Mouse (Mus musculus) kidney, embryonic 15.5 days (tissue): ENCODE data around the gene Elavl1. TPM values are rescaled to one million over a fixed set of nuclear protein-coding genes. Genes with fewer than 3 reads are reported as not detected.
"Not testable (repeated sequence)": the region's sequence is repeated elsewhere in the genome, so short reads cannot be mapped to it uniquely, and the experiment has no call there.

Source experiments
- ATAC-seq: fragments of 200-750 bp; cut with Nextera tagmentation; replicated peaks from 2 replicates; pipeline ENCODE4 v1.8.0; 2017; ENCODE audit warnings: moderate TSS enrichment; ENCODE audit not compliant: low FRiP score
- H3K27ac ChIP-seq: fragments of 300-500 bp; sonication (generic); 2 replicates; pipeline ENCODE4 v1.5.1; 2015; ENCODE audit warnings: mild to moderate bottlenecking, inconsistent platforms
- H3K27me3 ChIP-seq: fragments of 300-500 bp; sonication (generic); 2 replicates; pipeline ENCODE4 v1.6.1; 2015; ENCODE audit warnings: inconsistent platforms
- H3K36me3 ChIP-seq: fragments of 300-500 bp; sonication (generic); 2 replicates; pipeline ENCODE4 v1.6.1; 2015; ENCODE audit warnings: inconsistent platforms
- H3K4me1 ChIP-seq: fragments of 300-500 bp; sonication (generic); 2 replicates; pipeline ENCODE4 v1.6.1; 2015; ENCODE audit warnings: inconsistent platforms
- H3K4me2 ChIP-seq: fragments of 300-500 bp; sonication (generic); 2 replicates; pipeline ENCODE4 v1.6.1; 2015; ENCODE audit warnings: moderate library complexity, mild to moderate bottlenecking, inconsistent platforms
- H3K4me3 ChIP-seq: fragments of 300-500 bp; sonication (generic); replicated peaks from 2 replicates; pipeline ENCODE4 v1.5.1; 2015; ENCODE audit warnings: mild to moderate bottlenecking, inconsistent platforms
- H3K9ac ChIP-seq: fragments of 300-500 bp; sonication (generic); 2 replicates; pipeline ENCODE4 v1.6.1; 2015; ENCODE audit warnings: mild to moderate bottlenecking, inconsistent platforms
- H3K9me3 ChIP-seq: fragments of 300-500 bp; sonication (generic); replicated peaks from 2 replicates; pipeline ENCODE4 v1.6.1; 2016; ENCODE audit warnings: inconsistent platforms
- WGBS: fragments of 180-500 bp; shearing (Covaris S2); methylation state at CpG from one replicate; pipeline ENCODE4 v1.1.7; 2015; ENCODE audit warnings: mixed read lengths; 5-methylcytosine and 5-hydroxymethylcytosine counted together
- polyA plus RNA-seq: library from polyadenylated mRNA; unstranded; fragments of >200 nt; fragmentation: Nextera tagmentation; extraction: Ambion mirVana; gene quantifications from 2 replicates; pipeline ENCODE4 v1.2.1, GENCODE M21; 2015

Elavl1 gene
- 257 and 267 TPM in 2 replicates for polyA plus RNA-seq

DNA sequence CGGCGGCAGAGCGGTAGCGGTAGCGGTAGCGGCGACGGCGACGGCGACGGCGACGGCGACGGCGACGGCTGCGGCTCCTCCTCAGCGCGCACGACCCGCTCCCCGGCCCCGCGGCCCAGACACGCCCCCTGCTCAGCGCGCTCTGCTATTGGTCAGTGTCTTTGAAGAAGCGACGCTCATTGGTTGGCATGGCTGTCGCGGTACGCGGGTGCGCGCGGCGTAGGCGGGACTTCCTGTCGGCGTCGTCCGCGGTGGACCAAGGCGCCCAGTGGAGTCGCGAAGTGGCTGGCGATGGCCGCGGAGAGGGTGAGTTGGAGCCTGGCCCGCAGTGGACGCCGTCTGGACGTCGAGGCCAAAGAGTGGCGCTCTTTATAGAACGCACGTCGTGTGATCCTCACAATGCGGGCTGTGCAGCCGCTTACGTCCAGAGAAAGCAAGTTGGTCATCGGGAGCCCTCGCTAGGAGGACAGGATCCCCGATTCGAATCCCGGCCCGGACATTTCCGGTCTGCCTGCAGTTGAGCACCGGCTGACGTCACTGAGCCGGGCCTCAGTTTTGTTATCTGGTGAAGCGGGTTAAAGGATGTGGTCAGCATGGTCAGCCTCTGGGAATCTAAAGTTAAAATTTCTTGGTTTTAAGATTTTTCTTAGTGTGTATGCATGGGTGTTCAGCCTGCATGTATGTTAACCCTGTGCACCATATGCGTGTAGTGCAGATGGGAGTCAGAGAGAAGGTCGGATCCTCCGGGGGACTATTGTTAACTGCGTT, at the start of gene Elavl1, which contains the start of gene Ccl25:
Gene Elavl1, minus strand, starts transcription at position 431 of the 768 bp plus-strand sequence.
Gene Ccl25, plus strand, starts transcription at position 228 of the 768 bp plus-strand sequence.
- Histone ChIP-seq H3K9ac (peak within 1 kb of the TSS; percentile 98), H3K27me3 (no peaks in the 10 kb centered on the region), H3K4me3 (peak within 1 kb of the TSS; percentile 91), H3K27ac (peak within 1 kb of the TSS; percentile 93), H3K9me3 (no peaks in the 10 kb centered on the region), H3K4me1 (peaks cover 39% of the 10 kb centered on the region), H3K36me3 (peaks cover 60% of the 10 kb centered on the region), H3K4me2 (peak within 1 kb of the TSS; percentile 78)
- peak; percentile 98 for ATAC-seq
- WGBS = under 1% methylated on average over 78 of the region's 78 CpGs

DNA sequence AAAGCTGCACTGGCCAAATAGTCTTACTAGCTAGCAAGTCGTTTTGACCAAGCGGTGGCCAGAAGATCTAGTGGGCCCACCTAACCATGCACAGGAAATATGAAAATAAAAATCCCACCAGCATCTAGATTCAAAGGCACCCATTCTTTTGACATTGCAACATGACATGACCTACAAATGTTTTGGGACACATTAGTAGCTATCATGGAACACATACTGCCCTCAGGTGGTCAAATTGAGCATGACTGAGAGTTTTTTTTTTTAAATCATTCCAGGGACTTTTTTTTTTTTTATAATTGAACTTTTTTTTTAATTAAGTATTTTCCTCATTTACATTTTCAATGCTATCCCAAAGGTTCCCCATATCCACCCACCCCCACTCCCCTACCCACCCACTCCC, 47.4 kb upstream of the Elavl1 start:
- Histone ChIP-seq H3K4me2 (no peak overlapping the region), H3K36me3 (no peaks in the 10 kb centered on the region), H3K9me3 (no peaks in the 10 kb centered on the region), H3K4me3 (no peak overlapping the region), H3K9ac (no peak overlapping the region), H3K4me1 (no peaks in the 10 kb centered on the region), H3K27ac (no peak overlapping the region), H3K27me3 (no peaks in the 10 kb centered on the region)
- ATAC-seq = no peak
- 70% methylated on average over 2 of the region's 2 CpGs for WGBS

DNA sequence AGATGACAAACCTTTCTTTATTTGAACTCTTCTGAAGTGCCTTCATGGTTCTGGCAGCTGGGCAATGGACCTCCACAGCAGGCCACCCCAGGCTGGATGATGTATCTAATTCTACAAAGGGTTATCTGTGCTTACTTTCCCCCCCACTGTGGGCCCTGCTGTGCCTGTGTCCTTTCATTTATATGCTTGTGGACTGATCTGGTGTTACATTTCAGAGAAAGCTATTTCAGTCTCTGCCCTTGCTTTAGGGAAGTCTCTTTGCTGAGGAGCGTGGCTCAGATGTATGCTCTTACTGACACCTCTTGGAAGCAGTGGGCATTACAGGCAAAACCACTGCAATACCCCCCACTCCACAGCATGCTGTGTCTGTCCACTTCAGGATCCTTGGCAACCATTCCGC, 44.9 kb upstream of the Elavl1 start:
- no peak overlapping the region for H3K4me3 ChIP-seq
- H3K36me3 ChIP-seq = no peaks in the 10 kb centered on the region
- ATAC-seq = no peak
- no peak overlapping the region for H3K4me2 ChIP-seq
- no peak overlapping the region for H3K27ac ChIP-seq
- 32% methylated on average over 2 of the region's 2 CpGs for WGBS
- no peaks in the 10 kb centered on the region for H3K27me3 ChIP-seq
- no peak overlapping the region for H3K9ac ChIP-seq
- no peaks in the 10 kb centered on the region for H3K4me1 ChIP-seq
- H3K9me3 ChIP-seq = no peaks in the 10 kb centered on the region

DNA sequence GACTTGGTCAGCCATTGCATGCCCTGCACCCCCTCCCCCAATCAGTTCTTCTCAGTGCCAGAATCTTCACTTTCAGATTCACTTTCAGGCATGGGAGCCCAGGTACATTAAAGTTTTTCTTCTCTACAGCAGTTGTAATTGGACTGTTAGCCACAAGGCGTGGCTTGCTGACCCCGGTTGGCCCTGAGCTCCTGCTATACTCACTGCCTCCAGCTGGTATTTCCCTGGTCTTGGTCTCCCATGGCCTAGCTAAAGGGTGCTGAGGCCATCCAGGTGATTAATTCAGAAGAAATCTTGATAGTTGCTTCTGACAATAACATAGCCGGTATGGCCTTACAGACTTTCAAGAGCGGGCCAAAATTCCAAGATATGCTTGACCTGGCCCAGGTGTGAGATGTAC, 43.3 kb upstream of the Elavl1 start:
- Histone ChIP-seq H3K36me3 (no peaks in the 10 kb centered on the region), H3K4me1 (no peaks in the 10 kb centered on the region), H3K4me3 (no peak overlapping the region), H3K9ac (no peak overlapping the region), H3K4me2 (no peak overlapping the region), H3K9me3 (no peaks in the 10 kb centered on the region), H3K27ac (no peak overlapping the region), H3K27me3 (no peaks in the 10 kb centered on the region)
- no peak for ATAC-seq
- 81% methylated on average over 4 of the region's 4 CpGs for WGBS

DNA sequence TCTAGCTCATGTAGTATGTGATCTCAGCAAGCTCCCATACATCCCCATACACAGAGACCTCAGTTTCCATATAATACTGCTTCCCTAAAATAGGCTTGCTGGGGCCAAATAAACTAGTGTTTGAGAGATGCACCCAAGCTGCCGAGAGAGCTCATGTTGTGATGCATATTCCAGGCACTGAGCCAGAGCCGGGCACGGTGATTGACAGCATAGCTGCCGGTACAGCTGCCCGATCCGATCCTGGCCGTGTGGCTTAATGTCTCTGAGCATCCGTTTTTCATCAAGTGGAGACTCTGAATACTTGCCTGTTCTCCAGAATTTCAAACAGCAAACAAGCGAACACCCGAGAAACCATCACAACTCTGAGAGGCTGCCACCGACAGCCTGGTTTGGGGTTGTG, 42.6 kb upstream of the Elavl1 start:
- ATAC-seq = no peak
- Histone ChIP-seq H3K9ac (no peak overlapping the region), H3K4me2 (no peak overlapping the region), H3K27me3 (no peaks in the 10 kb centered on the region), H3K27ac (no peak overlapping the region), H3K4me1 (no peaks in the 10 kb centered on the region), H3K9me3 (no peaks in the 10 kb centered on the region), H3K36me3 (no peaks in the 10 kb centered on the region), H3K4me3 (no peak overlapping the region)
- 86% methylated on average over 11 of the region's 11 CpGs for WGBS

DNA sequence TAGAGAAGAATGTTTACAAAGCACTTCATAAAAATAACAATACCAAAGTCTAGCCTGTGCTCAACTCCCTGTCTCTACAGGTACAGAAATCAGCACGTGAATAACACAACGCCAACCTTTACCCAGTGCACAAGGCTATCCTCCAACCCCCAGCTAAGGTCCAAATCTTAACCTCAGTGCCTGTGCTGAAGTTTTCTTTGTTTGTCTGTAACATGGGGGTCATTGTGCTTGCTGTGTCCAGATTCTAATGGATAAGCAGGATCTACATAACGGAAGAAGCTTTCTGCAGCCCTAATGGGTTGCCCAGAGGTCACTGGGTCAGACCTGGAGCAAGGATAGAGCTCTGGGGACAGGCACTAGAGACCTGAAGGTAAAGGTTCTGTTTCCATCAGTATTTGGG, 41.0 kb upstream of the Elavl1 start:
- no peak overlapping the region for H3K4me2 ChIP-seq
- WGBS = 83% methylated on average over 3 of the region's 3 CpGs
- no peaks in the 10 kb centered on the region for H3K4me1 ChIP-seq
- ATAC-seq = no peak
- no peak overlapping the region for H3K9ac ChIP-seq
- no peaks in the 10 kb centered on the region for H3K36me3 ChIP-seq
- H3K4me3 ChIP-seq = no peak overlapping the region
- no peaks in the 10 kb centered on the region for H3K9me3 ChIP-seq
- H3K27me3 ChIP-seq = no peaks in the 10 kb centered on the region
- H3K27ac ChIP-seq = no peak overlapping the region

DNA sequence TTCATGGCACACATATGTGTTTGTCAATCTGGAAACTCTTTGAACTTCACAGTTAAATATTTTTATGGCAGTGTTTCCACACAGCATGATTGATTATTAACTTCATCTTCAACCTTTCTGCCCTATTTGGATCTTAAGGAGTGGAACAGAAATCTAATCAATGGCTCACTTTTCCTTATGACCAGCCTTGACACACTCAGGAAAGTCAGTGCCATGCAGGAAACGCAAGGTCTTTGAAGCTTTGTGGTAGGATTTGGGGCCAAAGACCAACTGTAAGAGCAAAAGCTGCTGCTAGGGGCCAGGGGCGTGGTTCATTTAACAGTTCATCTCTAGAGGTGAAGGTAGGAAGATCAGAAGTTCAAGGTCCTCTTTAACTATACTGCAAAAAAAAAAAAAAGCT, 35.7 kb upstream of the Elavl1 start:
- no peaks in the 10 kb centered on the region for H3K27me3 ChIP-seq
- no peak for ATAC-seq
- no peaks in the 10 kb centered on the region for H3K36me3 ChIP-seq
- H3K9me3 ChIP-seq = no peaks in the 10 kb centered on the region
- no peak overlapping the region for H3K9ac ChIP-seq
- 81% methylated on average over 2 of the region's 2 CpGs for WGBS
- H3K27ac ChIP-seq = no peak overlapping the region
- H3K4me1 ChIP-seq = no peaks in the 10 kb centered on the region
- no peak overlapping the region for H3K4me3 ChIP-seq
- no peak overlapping the region for H3K4me2 ChIP-seq

DNA sequence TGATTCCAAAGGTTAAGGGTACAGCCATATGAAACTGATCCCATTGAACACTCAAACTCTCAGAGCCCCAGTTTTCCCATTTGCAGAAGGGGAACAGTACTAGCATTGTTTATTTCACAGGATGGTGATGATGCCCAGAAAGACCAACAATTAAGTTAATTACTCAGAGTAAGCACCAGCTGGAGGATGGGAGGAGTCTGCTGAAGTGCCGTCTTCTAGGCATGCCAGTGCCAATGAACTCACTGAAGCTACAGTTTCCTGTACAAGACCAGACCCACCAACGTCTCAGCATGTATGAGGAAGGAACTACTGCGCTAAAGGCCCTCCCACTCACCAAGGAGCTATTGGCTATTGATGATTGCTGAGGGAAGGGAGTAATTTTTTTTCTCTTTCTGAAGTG, 34.1 kb upstream of the Elavl1 start:
- Histone ChIP-seq H3K27ac (no peak overlapping the region), H3K4me1 (no peaks in the 10 kb centered on the region), H3K9ac (no peak overlapping the region), H3K36me3 (no peaks in the 10 kb centered on the region), H3K27me3 (no peaks in the 10 kb centered on the region), H3K9me3 (no peaks in the 10 kb centered on the region), H3K4me2 (no peak overlapping the region), H3K4me3 (no peak overlapping the region)
- no peak for ATAC-seq
- 65% methylated on average over 3 of the region's 3 CpGs for WGBS

DNA sequence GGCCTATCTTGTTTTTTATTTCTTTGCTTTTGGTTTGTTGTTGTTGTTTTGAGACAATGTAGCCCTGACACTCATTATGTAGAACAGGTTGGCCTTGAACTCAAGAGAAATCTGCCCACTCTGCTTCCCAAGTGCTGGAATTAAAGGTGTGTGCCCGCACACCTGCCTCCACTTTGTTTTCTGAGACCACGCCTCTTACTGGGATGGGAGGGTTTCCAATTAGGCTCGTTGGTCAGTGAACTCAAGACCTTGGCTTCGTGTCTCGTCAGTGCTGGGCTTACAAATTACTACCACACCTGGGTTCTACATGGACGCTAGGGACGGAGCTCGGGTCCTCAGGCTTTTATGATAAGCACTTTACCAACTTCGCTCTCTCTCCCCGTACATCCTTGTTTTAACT, 30.2 kb upstream of the Elavl1 start:
- no peak for ATAC-seq
- no peaks in the 10 kb centered on the region for H3K36me3 ChIP-seq
- H3K27me3 ChIP-seq = no peaks in the 10 kb centered on the region
- no peak overlapping the region for H3K4me2 ChIP-seq
- 88% methylated on average over 10 of the region's 10 CpGs for WGBS
- no peak overlapping the region for H3K27ac ChIP-seq
- no peak overlapping the region for H3K9ac ChIP-seq
- H3K4me3 ChIP-seq = no peak overlapping the region
- no peaks in the 10 kb centered on the region for H3K4me1 ChIP-seq
- H3K9me3 ChIP-seq = no peaks in the 10 kb centered on the region

DNA sequence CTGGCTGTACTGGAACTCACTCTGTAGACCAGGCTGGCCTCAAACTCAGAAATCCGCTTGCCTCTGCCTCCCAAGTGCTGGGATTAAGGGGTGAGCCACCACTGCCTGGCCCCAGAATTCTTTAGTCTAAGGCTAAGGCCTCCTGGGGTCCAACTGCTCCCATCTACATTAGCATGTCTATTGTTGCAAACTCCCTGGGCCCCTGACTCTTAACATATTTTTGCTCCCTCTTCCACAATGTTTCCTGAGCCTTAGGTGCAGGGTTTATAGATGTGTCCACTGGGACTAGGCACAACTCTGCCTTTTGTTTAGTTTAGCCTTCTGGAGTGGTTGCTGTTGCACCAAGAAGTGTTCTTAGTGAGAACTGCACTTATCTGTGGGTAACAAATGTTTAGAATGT, 29.3 kb upstream of the Elavl1 start:
- ATAC-seq = no peak
- H3K9me3 ChIP-seq = no peaks in the 10 kb centered on the region
- H3K4me2 ChIP-seq = no peak overlapping the region
- H3K4me1 ChIP-seq = no peaks in the 10 kb centered on the region
- no peaks in the 10 kb centered on the region for H3K36me3 ChIP-seq
- no peak overlapping the region for H3K27ac ChIP-seq
- no peak overlapping the region for H3K4me3 ChIP-seq
- 79% methylated on average over 1 of the region's 1 CpGs for WGBS
- H3K27me3 ChIP-seq = no peaks in the 10 kb centered on the region
- no peak overlapping the region for H3K9ac ChIP-seq

DNA sequence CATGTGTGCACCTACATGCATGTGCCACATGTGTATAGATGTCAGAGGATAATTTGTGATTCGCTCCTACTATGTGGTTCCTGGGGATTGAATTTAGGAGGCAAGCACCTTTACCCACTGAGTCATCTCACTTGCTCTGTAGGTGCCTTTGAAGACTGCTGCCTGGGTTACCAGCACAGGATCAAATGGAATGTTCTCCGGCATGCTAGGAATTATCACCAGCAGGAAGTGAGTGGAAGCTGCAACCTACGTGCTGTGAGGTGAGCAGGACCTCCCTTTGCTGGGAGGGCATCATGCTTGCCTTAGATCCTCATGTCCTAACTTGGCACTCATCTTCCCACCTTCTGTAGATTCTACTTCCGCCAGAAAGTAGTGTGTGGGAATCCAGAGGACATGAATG, 28.5 kb upstream of the Elavl1 start:
- ATAC-seq = no peak
- Histone ChIP-seq H3K27me3 (no peaks in the 10 kb centered on the region), H3K4me1 (no peaks in the 10 kb centered on the region), H3K9ac (no peak overlapping the region), H3K36me3 (no peaks in the 10 kb centered on the region), H3K27ac (no peak overlapping the region), H3K4me3 (no peak overlapping the region), H3K9me3 (no peaks in the 10 kb centered on the region), H3K4me2 (no peak overlapping the region)
- 82% methylated on average over 4 of the region's 4 CpGs for WGBS

DNA sequence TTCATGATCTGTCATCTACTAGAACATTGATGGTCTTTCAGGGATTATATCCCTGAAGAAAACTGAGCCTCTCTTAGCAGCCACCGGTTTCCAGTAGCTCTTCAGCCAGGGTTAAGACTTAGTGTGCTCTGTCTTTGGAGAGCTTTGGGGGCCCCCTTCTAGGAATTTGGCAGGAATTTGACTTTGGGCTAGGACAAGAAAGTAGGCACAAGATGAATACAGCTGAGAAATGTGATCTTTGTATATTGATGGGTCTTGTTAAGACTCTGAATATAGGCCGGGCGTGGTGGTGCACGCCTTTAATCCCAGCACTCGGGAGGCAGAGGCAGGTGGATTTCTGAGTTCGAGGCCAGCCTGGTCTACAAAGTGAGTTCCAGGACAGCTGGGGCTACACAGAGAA, 27.3 kb upstream of the Elavl1 start:
- not testable (repeated sequence) for H3K4me3 ChIP-seq, H3K9ac ChIP-seq, H3K9me3 ChIP-seq, H3K4me1 ChIP-seq, H3K4me2 ChIP-seq, ATAC-seq, H3K27me3 ChIP-seq, H3K36me3 ChIP-seq, H3K27ac ChIP-seq
- 90% methylated on average over 6 of the region's 6 CpGs for WGBS

DNA sequence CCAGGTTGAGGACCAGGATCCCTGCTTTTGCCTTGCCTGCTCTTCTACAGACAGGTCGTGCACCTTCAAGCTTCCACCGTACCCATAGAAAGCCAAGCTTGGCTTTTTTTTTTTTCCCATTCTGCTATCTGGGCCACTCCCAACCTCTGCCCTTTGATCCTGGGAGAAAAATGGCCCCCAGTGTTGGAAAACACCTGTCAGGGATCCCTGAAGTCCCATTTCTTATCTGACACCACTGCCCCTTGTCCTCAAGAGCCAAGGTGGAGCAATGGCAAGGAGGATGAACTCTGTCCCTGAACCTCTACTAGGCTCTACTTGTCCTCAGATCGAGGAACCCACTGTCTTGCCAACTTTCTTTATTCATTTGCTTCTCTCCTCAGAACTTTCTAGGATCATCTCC, 25.4 kb upstream of the Elavl1 start:
- Histone ChIP-seq H3K27me3 (no peaks in the 10 kb centered on the region), H3K4me2 (no peak overlapping the region), H3K4me3 (no peak overlapping the region), H3K36me3 (no peaks in the 10 kb centered on the region), H3K27ac (no peak overlapping the region), H3K9ac (no peak overlapping the region), H3K4me1 (peaks cover 3% of the 10 kb centered on the region; the same call in 1 of the 2 replicates), H3K9me3 (no peaks in the 10 kb centered on the region)
- no peak for ATAC-seq
- 94% methylated on average over 3 of the region's 3 CpGs for WGBS
